Mouse (Mus musculus) embryonic facial prominence, embryonic 12.5 days (tissue): ENCODE data around the gene Kctd21. TPM values are rescaled to one million over a fixed set of nuclear protein-coding genes. Genes with fewer than 3 reads are reported as not detected.

Experiments used
- ATAC-seq: fragments of 200-750 bp; cut with Nextera tagmentation; 2 replicates; pipeline ENCODE4 v1.8.0; 2017; ENCODE audit not compliant: insufficient number of reproducible peaks, insufficient read depth, low FRiP score, low TSS enrichment
- H3K27ac ChIP-seq: fragments of 300-500 bp; sonication (generic); 2 replicates; pipeline ENCODE4 v1.5.1; 2016; ENCODE audit warnings: mild to moderate bottlenecking
- H3K27me3 ChIP-seq: fragments of 300-500 bp; sonication (generic); 2 replicates; pipeline ENCODE4 v1.6.1; 2016; ENCODE audit warnings: mild to moderate bottlenecking, moderate library complexity
- H3K36me3 ChIP-seq: fragments of 300-500 bp; sonication (generic); 2 replicates; pipeline ENCODE4 v1.6.1; 2016; ENCODE audit warnings: mild to moderate bottlenecking
- H3K4me1 ChIP-seq: fragments of 300-500 bp; sonication (generic); 2 replicates; pipeline ENCODE4 v1.6.1; 2016
- H3K4me2 ChIP-seq: fragments of 300-500 bp; sonication (generic); replicated peaks from 2 replicates; pipeline ENCODE4 v1.6.1; 2016; ENCODE audit warnings: mild to moderate bottlenecking, moderate library complexity
- H3K4me3 ChIP-seq: fragments of 300-500 bp; sonication (generic); 2 replicates; pipeline ENCODE4 v1.5.1; 2016; ENCODE audit warnings: mild to moderate bottlenecking
- H3K9ac ChIP-seq: fragments of 300-500 bp; sonication (generic); 2 replicates; pipeline ENCODE4 v1.6.1; 2016; ENCODE audit warnings: mild to moderate bottlenecking, moderate library complexity
- H3K9me3 ChIP-seq: fragments of 300-500 bp; sonication (generic); 2 replicates; pipeline ENCODE4 v1.6.1; 2016; ENCODE audit warnings: mild to moderate bottlenecking, moderate library complexity
- WGBS: fragments of 180-500 bp; shearing (Covaris S2); methylation state at CpG from one replicate; pipeline ENCODE4 v1.1.7; 2016; 5-methylcytosine and 5-hydroxymethylcytosine counted together
- polyA plus RNA-seq: library from polyadenylated mRNA; unstranded; fragments of >200 nt; fragmentation: Nextera tagmentation; extraction: Ambion mirVana; gene quantifications from 2 replicates; pipeline ENCODE4 v1.2.1, GENCODE M21; 2016

The Kctd21 gene
- polyA plus RNA-seq, 1 experiment from 2014 or later, result 4.0 TPM

DNA sequence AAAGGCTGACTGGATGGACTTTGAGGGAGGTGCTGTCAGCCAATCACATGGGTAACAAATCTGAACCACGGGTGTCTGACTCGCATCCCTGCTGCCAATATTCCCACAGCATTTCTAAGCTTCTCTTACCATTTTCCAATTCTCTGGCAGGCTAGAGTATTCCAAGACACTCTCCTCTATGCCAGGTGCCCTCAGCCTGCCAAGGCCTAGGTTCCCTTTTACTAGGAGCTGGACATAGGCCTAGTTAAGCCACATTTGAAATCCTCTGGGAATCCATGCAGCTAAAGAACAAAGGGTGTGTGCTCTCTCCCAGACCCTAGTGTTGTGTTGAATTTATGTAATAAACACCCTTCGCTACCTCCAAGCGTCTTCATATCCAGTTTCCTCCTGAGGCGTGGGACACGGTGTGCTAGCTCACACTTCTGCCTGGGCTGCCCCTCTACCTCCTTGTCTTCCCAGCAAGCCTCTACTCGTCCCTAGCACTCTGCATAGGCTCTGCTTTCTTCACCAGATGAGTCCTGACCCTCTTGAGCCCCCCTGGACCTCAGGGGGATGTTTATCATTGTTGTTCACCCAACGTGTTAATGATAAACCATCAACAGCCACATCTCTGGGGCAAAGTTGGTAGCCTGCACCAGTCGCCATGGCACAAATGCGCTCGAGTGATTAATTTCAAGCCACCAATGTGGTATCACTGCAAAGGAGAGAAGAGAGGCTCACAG lies 19.8 kb downstream of the Kctd21 start:
- Histone ChIP-seq H3K27me3 (no peaks in the 10 kb centered on the region), H3K4me2 (no peak overlapping the region), H3K9ac (no peak overlapping the region), H3K9me3 (no peaks in the 10 kb centered on the region), H3K27ac (no peak overlapping the region), H3K36me3 (0 out of 2 replicates have a peak, but pooled peaks cover 7% of the 10 kb centered on the region), H3K4me1 (no peaks in the 10 kb centered on the region), H3K4me3 (no peak overlapping the region)
- 87% methylated on average over 11 of the region's 11 CpGs for WGBS
- ATAC-seq, result no peak

DNA sequence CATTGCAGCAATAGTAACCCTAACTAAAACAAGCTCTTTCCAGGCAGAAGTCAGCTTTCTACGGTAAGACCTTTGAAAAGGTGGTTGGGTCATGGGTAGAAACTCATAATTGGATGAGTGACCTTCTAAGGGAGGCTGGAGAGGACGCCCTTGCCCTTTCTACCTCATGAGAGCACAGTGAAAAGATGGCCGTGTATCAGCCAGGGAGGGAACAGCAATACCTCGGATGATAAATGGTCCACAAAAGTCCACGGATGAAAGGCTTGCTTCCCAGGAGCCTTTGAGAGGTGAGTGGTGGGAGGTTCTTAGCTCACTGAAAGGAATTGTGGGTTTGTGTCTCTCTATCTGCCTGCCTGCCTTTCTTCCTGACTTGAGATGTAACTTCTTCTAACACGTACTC lies 21.2 kb downstream of the Kctd21 start:
- WGBS, result 91% methylated on average over 6 of the region's 6 CpGs
- Histone ChIP-seq H3K4me3 (no peak overlapping the region), H3K27me3 (no peaks in the 10 kb centered on the region), H3K4me2 (no peak overlapping the region), H3K9me3 (no peaks in the 10 kb centered on the region), H3K36me3 (no peaks in the 10 kb centered on the region), H3K4me1 (no peaks in the 10 kb centered on the region), H3K9ac (no peak overlapping the region), H3K27ac (no peak overlapping the region)
- ATAC-seq, result no peak

DNA sequence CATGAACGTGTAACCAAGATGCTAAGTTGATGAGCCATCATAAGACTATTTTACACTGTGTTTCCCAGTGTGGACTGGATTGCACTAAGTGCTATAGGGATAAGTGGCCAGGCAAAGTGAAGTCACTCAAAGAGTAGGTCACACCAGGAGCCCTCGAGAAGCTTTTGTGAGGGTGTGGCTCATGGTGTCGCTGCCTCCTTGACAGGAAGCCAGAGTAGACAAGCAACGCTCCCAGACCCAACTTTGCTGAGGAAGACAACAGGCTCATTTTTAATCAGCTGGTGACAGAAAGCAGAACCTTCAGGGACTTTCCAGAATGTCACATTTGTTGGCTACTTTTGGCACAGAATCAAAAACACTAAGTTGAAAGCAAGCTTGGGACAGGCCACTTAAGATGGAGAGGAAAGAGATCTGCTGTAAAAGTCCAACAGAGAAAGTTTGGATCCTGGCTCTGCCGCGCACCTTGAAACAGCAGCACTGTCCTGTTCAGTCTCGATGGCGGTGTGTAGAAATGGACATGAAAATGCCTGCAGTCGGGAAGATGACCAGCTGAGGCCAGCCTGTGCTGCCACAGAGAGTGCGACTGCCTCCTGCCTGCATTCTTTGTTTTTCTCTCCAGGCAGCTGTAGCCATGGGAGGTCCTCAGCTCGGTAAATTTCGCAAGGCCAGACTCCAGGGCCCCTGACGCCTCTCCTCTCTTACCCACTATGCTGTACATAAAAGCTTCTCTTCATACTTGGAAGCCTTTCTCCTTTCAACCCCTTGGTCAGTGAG lies 23.1 kb downstream of the Kctd21 start:
- Histone ChIP-seq H3K9ac (no peak overlapping the region), H3K9me3 (no peaks in the 10 kb centered on the region), H3K4me1 (no peaks in the 10 kb centered on the region), H3K4me3 (no peak overlapping the region), H3K4me2 (no peak overlapping the region), H3K36me3 (no peaks in the 10 kb centered on the region), H3K27me3 (no peaks in the 10 kb centered on the region), H3K27ac (no peak overlapping the region)
- no peak for ATAC-seq
- 40% methylated on average over 13 of the region's 13 CpGs for WGBS

DNA sequence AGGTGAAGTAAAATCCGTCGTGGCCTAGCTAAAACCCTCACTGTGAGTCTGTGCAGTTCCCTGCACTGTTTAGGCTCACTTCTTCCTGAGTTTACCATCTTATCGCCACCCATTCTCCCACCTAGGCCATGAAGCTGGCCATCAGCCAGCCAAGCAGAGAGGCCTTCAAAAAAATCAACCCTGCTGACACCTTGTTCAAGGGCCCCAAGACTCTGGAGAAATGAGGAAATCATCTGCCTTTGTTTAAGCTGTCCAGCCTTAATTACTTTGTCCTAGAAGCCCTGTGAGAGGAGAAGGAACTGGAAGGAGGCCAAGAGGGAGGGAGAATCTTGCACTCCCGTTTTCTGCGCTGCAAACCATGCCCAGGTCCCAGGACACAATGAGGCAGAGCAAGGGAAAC lies 24.1 kb downstream of the Kctd21 start:
- Histone ChIP-seq H3K4me1 (no peaks in the 10 kb centered on the region), H3K36me3 (no peaks in the 10 kb centered on the region), H3K27ac (no peak overlapping the region), H3K27me3 (no peaks in the 10 kb centered on the region), H3K4me3 (no peak overlapping the region), H3K9ac (no peak overlapping the region), H3K9me3 (no peaks in the 10 kb centered on the region), H3K4me2 (no peak overlapping the region)
- ATAC-seq, result no peak
- WGBS, result 84% methylated on average over 5 of the region's 5 CpGs

DNA sequence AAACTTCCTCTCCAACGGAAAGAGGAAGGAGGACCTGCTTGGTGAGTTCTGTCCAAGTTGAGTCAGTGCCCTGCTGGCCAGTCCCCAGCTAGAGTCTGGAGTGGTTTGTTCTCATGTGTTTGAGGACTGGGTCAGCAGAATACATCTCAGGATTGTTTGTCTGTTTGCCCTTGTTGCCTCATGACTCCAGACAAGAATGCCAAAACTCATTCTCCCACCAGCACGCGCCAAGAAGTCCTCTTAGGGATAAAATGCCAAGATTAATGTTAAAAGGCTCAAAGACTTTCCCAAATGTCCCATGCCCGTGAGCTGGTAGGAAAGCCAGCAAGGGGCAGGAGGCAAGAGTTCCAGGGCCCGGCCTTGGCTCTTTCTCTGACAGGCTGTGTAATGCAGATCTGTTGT lies 24.7 kb downstream of the Kctd21 start:
- no peaks in the 10 kb centered on the region for H3K36me3 ChIP-seq
- no peak overlapping the region for H3K27ac ChIP-seq
- ATAC-seq, result no peak
- H3K27me3 ChIP-seq, result no peaks in the 10 kb centered on the region
- no peak overlapping the region for H3K9ac ChIP-seq
- 78% methylated on average over 5 of the region's 5 CpGs for WGBS
- no peaks in the 10 kb centered on the region for H3K4me1 ChIP-seq
- no peaks in the 10 kb centered on the region for H3K9me3 ChIP-seq
- H3K4me3 ChIP-seq, result no peak overlapping the region
- no peak overlapping the region for H3K4me2 ChIP-seq

DNA sequence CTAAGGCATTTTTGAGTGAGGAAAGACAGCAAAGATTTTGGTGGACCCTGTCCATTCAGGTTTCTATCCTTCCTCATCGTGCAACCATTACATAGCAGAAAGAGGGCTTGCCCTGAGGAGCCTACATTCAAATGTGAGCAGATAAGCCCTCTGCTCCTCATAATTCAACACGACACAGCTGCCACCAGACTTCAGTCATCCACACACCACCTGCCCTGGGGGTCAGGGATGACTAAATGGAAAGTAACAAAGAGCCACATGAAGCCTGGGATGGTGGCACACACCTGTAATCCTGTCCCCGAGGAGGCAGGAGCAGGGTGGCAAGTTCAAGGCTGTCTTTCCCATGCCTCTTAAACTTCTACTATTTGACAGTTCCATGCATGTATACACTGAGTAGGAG lies 25.7 kb downstream of the Kctd21 start:
- no peak overlapping the region for H3K4me2 ChIP-seq
- no peak overlapping the region for H3K4me3 ChIP-seq
- no peaks in the 10 kb centered on the region for H3K9me3 ChIP-seq
- no peaks in the 10 kb centered on the region for H3K27me3 ChIP-seq
- no peak overlapping the region for H3K27ac ChIP-seq
- H3K36me3 ChIP-seq, result no peaks in the 10 kb centered on the region
- no peak overlapping the region for H3K9ac ChIP-seq
- H3K4me1 ChIP-seq, result no peaks in the 10 kb centered on the region
- 69% methylated on average over 3 of the region's 3 CpGs for WGBS
- no peak for ATAC-seq

DNA sequence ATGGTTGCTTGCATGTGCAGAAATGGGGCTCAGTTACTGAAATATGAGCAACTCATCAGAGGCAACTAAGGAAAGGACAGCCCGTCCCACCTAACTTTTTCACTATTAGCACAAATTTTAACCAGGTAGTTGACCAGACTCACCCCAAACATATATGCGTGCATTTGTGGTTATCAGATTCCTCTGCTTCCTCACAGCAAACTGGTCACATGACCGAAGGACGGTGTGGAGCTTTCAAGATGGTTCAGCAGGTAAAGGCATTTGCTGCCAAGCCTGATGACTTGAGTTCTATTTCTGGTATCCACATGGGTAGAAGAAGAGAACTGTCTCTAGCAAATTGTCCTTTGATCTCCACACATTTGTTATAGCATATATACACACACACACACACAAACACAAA lies 26.2 kb downstream of the Kctd21 start:
- H3K9ac ChIP-seq, result no peak overlapping the region
- H3K36me3 ChIP-seq, result no peaks in the 10 kb centered on the region
- no peak overlapping the region for H3K4me2 ChIP-seq
- H3K4me1 ChIP-seq, result no peaks in the 10 kb centered on the region
- H3K27ac ChIP-seq, result no peak overlapping the region
- no peaks in the 10 kb centered on the region for H3K27me3 ChIP-seq
- no peak overlapping the region for H3K4me3 ChIP-seq
- no peaks in the 10 kb centered on the region for H3K9me3 ChIP-seq
- no peak for ATAC-seq
- 84% methylated on average over 4 of the region's 4 CpGs for WGBS

DNA sequence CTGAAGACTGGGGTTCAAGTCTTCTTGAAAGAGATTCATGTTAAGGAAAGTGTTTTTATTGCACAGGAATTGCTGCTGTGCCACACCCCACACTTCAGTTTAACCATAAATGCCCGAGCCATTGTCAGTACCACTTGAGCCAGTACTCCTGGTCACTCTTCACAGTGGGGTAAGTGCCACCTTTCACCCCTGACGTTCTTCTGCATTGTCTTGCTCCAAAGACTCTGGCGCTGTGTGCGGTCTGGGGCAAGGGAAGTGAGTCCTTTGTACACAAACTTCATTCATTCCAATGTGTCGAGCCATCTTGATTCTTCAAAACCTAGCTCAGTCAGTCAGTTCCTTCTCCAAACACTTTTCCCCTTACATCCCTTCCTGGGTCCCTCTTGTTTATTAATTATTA lies 28.0 kb downstream of the Kctd21 start:
- ATAC-seq, result no peak
- Histone ChIP-seq H3K27ac (no peak overlapping the region), H3K36me3 (no peaks in the 10 kb centered on the region), H3K4me2 (no peak overlapping the region), H3K4me1 (no peaks in the 10 kb centered on the region), H3K27me3 (no peaks in the 10 kb centered on the region), H3K9me3 (no peaks in the 10 kb centered on the region), H3K9ac (no peak overlapping the region), H3K4me3 (no peak overlapping the region)
- 74% methylated on average over 5 of the region's 5 CpGs for WGBS

DNA sequence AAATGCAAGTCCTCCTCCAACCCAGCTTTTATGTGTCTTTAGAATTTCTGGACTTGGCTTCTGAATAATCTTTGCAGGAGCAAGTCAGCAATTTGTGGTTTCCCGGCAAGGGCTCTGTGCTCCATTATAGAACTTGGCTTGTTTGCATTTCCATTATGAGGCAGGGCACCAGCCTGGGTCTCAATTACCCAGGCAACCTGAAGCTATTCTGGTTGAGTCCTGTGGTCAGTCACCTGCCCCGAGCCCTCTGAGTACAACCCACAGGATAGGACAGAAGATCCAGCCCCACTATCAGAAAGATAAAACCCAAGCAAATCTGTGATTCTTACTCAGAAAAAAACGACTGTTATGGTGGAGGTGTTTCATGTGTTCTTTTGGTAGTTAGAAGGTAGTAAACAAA lies 28.8 kb downstream of the Kctd21 start:
- ATAC-seq, result no peak
- no peak overlapping the region for H3K9ac ChIP-seq
- no peak overlapping the region for H3K4me2 ChIP-seq
- no peaks in the 10 kb centered on the region for H3K9me3 ChIP-seq
- no peaks in the 10 kb centered on the region for H3K36me3 ChIP-seq
- no peak overlapping the region for H3K4me3 ChIP-seq
- H3K27me3 ChIP-seq, result no peaks in the 10 kb centered on the region
- H3K4me1 ChIP-seq, result no peaks in the 10 kb centered on the region
- no peak overlapping the region for H3K27ac ChIP-seq
- WGBS, result 56% methylated on average over 3 of the region's 3 CpGs

DNA sequence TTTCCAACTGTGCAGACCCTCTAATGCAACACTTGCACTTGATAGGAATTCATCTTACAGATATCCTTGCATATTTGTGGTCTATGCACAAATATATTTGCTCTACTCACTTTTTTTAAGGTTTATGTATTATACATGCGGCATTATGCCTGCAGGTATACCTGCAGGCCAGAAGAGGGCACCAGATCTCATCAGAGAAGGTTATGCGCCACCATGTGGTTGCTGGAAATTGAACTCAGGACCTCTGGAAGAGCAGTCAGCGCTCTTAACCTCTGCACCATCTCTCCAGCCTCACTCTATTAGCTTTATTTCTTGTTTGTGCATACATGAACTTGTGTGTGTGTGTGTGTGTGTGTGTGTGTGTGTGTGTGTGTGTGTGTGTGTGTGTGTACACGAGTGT lies 29.3 kb downstream of the Kctd21 start:
- no peaks in the 10 kb centered on the region for H3K9me3 ChIP-seq
- no peaks in the 10 kb centered on the region for H3K27me3 ChIP-seq
- no peak for ATAC-seq
- no peak overlapping the region for H3K4me2 ChIP-seq
- 20% methylated on average over 4 of the region's 4 CpGs for WGBS
- H3K4me3 ChIP-seq, result no peak overlapping the region
- H3K36me3 ChIP-seq, result no peaks in the 10 kb centered on the region
- H3K4me1 ChIP-seq, result no peaks in the 10 kb centered on the region
- H3K27ac ChIP-seq, result no peak overlapping the region
- no peak overlapping the region for H3K9ac ChIP-seq

DNA sequence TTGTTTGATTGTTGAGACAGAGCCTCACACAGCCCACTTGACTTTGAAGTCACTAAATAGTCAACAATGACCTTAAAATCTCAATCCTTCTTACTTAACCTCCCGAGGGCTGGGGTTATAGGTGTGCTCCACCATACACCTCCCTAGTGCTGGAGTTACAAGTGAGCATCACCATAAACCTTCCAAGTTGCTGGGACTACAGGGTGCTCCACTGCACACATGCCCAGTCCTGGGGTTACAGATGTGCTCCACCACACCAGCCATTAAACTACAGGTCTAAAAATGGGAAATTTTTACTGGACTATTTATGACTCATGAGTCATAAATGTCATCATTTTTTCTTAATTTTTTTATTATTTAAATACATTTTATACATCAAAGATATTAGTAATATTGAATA lies 33.8 kb downstream of the Kctd21 start:
- ATAC-seq, result no peak
- Histone ChIP-seq H3K4me1 (peaks cover 3% of the 10 kb centered on the region), H3K9me3 (no peaks in the 10 kb centered on the region), H3K9ac (no peak overlapping the region), H3K27me3 (no peaks in the 10 kb centered on the region), H3K4me3 (no peak overlapping the region), H3K4me2 (no peak overlapping the region), H3K27ac (no peak overlapping the region), H3K36me3 (no peaks in the 10 kb centered on the region)
- 65% methylated on average over 1 of the region's 1 CpGs for WGBS

DNA sequence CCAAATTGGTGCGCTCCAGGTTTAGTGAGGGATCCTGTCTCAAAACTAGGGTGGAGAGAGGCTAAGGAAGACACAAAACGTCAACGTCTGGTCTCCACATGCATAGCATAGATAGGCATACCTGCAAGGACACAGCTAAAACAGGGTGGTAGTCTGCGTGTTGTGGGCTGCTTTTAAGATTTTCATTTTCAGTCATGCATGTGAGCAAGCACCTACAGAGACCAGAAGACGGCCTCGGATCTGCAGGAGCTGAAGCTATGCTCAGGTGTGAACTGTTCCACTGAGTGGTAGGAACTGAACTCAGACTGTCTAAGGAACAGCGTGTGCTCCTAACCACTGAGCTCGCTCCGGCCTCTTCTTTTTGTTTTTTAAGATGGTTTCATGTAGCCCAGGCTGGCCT lies 43.0 kb downstream of the Kctd21 start:
- no peak overlapping the region for H3K9ac ChIP-seq
- H3K27ac ChIP-seq, result no peak overlapping the region
- no peak overlapping the region for H3K4me3 ChIP-seq
- no peak for ATAC-seq
- 92% methylated on average over 9 of the region's 9 CpGs for WGBS
- no peaks in the 10 kb centered on the region for H3K9me3 ChIP-seq
- H3K36me3 ChIP-seq, result peaks cover 47% of the 10 kb centered on the region
- no peaks in the 10 kb centered on the region for H3K27me3 ChIP-seq
- H3K4me2 ChIP-seq, result no peak overlapping the region
- H3K4me1 ChIP-seq, result peaks cover 9% of the 10 kb centered on the region
